Mouse (Mus musculus) midbrain, embryonic 16.5 days (tissue): ENCODE measurements around the gene Tanc2. TPM values are rescaled to one million over a fixed set of nuclear protein-coding genes. Genes with fewer than 3 reads are reported as not detected.
A peak's percentile ranks its signal among the peaks of the same experiment; 100 is the strongest.

Source experiments
- ATAC-seq: fragments of 200-750 bp; cut with Nextera tagmentation; 2 replicates; pipeline ENCODE4 v1.8.0; 2017; ENCODE audit warnings: moderate TSS enrichment
- H3K27ac ChIP-seq: fragments of 300-500 bp; sonication (generic); 2 replicates; pipeline ENCODE4 v1.5.1; 2014; ENCODE audit warnings: mild to moderate bottlenecking, low read length, mixed read lengths
- H3K27me3 ChIP-seq: fragments of 300-500 bp; sonication (generic); 2 replicates; pipeline ENCODE4 v1.6.1; 2014; ENCODE audit warnings: low read depth, low read length, mixed read lengths; ENCODE audit not compliant: control insufficient read depth, insufficient read depth
- H3K36me3 ChIP-seq: fragments of 300-500 bp; sonication (generic); 2 replicates; pipeline ENCODE4 v1.6.1; 2014; ENCODE audit warnings: mild to moderate bottlenecking, low read length, moderate library complexity, mixed read lengths; ENCODE audit not compliant: control insufficient read depth, insufficient read depth
- H3K4me1 ChIP-seq: fragments of 300-500 bp; sonication (generic); 2 replicates; pipeline ENCODE4 v1.6.1; 2014; ENCODE audit warnings: mild to moderate bottlenecking, low read length, mixed read lengths; ENCODE audit not compliant: control insufficient read depth, insufficient read depth
- H3K4me2 ChIP-seq: fragments of 300-500 bp; sonication (generic); 2 replicates; pipeline ENCODE4 v1.6.1; 2014; ENCODE audit warnings: mild to moderate bottlenecking, low read length, mixed read lengths
- H3K4me3 ChIP-seq: fragments of 300-500 bp; sonication (generic); 2 replicates; pipeline ENCODE4 v1.5.1; 2014; ENCODE audit warnings: low read depth, mild to moderate bottlenecking, low read length, moderate library complexity, mixed read lengths
- H3K9ac ChIP-seq: fragments of 300-500 bp; sonication (generic); 2 replicates; pipeline ENCODE4 v1.6.1; 2014; ENCODE audit warnings: low read depth, low read length, mixed read lengths
- H3K9me3 ChIP-seq: fragments of 300-500 bp; sonication (generic); replicated peaks from 2 replicates; pipeline ENCODE4 v1.6.1; 2014; ENCODE audit warnings: mild to moderate bottlenecking, low read length, mixed read lengths; ENCODE audit not compliant: control insufficient read depth, poor library complexity, severe bottlenecking
- WGBS: fragments of 180-500 bp; shearing (Covaris S2); extraction: QIAGEN DNeasy Blood & Tissue Kit; methylation state at CpG from one replicate; pipeline ENCODE4 v1.1.7; 2014; 5-methylcytosine and 5-hydroxymethylcytosine counted together
- polyA plus RNA-seq: library from polyadenylated mRNA; unstranded; fragments of >200 nt; fragmentation: Nextera tagmentation; extraction: Ambion mirVana; gene quantifications from 2 replicates; pipeline ENCODE4 v1.2.1, GENCODE M21; 2015

Gene Tanc2
- polyA plus RNA-seq, 1 experiment from 2014 or later = 44.9 TPM

DNA sequence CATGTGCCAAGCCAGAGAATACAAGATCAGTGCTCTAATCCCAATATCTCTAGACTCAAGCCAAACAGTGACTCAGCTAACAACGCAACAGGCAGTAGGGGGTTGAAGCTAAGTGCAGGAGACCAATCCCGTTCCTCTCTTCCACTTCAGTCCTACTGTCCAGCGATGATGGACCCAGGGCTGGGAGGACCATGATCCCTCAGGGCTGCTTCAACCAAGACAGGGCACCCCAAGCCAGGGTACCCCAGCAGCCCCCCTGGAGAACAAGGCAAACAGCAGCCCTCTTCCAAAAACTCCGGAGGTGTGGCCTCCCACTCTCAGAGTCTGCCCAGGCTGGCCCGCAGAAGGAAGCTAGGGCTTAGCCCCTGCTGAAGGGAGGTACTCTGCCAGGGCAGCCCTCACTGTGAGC is 344.5 kb downstream of the Tanc2 start:
- no peak overlapping the region for H3K27ac ChIP-seq
- no peaks in the 10 kb centered on the region for H3K4me1 ChIP-seq
- no peak overlapping the region for H3K4me2 ChIP-seq
- no peak overlapping the region for H3K4me3 ChIP-seq
- ATAC-seq = no peak
- 78% methylated on average over 5 of the region's 5 CpGs for WGBS
- no peak overlapping the region for H3K9ac ChIP-seq
- no peaks in the 10 kb centered on the region for H3K9me3 ChIP-seq
- H3K27me3 ChIP-seq = no peaks in the 10 kb centered on the region
- peaks cover 3% of the 10 kb centered on the region; the same call in 1 of the 2 replicates for H3K36me3 ChIP-seq

DNA sequence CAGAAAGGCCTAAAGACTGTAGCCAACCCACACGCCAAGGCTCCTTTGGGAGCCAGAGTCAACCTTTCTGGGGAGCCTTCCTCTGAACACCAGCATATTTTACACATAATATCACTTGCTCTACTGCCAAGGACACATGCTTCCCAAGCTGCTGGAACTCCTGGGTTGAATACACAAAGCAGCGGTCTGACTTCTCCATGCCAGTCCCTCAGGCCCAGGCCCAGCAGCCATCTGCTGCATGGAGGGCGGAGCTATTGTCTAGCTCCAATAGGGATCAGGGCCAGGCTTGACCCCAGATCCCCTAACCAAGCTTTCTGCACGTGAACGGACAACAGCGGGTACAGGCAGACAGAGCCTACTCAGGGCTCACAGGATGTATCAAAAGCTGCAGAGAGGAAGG is 345.0 kb downstream of the Tanc2 start:
- 24% methylated on average over 6 of the region's 6 CpGs for WGBS
- ATAC-seq = no peak
- H3K4me1 ChIP-seq = no peaks in the 10 kb centered on the region
- no peak overlapping the region for H3K4me3 ChIP-seq
- H3K27me3 ChIP-seq = no peaks in the 10 kb centered on the region
- no peak overlapping the region for H3K9ac ChIP-seq
- no peak overlapping the region for H3K4me2 ChIP-seq
- H3K9me3 ChIP-seq = no peaks in the 10 kb centered on the region
- H3K36me3 ChIP-seq = peaks cover 3% of the 10 kb centered on the region; the same call in 1 of the 2 replicates
- H3K27ac ChIP-seq = no peak overlapping the region

DNA sequence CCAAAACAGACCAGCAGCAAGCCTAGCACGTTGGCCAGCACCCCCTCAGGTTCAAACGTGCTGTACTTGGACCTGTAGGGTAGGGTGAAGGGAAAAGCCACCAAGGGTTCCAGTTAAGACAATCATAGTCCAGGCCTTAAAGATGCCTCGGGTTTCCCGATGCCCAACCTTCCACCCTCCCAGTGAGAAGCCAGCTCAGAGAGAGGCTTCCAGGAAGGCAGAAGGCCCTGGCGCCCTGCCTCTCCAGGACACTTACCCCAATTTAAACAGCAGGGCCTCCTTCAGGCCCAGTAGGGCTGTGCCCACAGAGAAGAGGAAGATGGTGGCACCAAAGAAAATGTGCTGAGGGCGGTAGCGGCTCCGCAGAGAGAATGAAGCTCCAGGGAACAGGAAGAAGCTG is 345.7 kb downstream of the Tanc2 start:
- Histone ChIP-seq H3K27me3 (no peaks in the 10 kb centered on the region), H3K4me2 (no peak overlapping the region), H3K27ac (no peak overlapping the region), H3K9me3 (no peaks in the 10 kb centered on the region), H3K4me1 (no peaks in the 10 kb centered on the region), H3K4me3 (no peak overlapping the region), H3K36me3 (peaks cover 3% of the 10 kb centered on the region; the same call in 1 of the 2 replicates), H3K9ac (no peak overlapping the region)
- WGBS = 94% methylated on average over 8 of the region's 8 CpGs
- no peak for ATAC-seq

DNA sequence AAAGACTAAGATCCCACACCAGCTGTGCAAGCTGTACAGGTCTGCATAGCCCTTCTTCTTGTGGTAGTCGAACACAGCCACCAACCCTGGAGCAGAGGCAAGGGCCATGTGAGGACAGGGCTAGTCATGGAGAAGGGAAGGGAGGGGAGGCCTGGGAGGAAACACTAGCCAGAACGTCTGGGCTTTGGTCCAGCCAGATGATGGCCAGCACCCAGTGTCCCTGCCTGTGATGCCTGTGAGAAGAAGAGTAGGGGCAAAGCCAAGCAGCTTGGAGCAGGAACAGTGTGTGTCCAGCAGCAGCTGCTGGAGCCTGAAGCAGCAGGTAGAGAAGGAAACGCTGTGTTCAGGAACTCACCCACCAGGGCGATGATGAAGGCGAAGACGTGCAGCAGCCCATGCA is 346.4 kb downstream of the Tanc2 start:
- Histone ChIP-seq H3K4me3 (no peak overlapping the region), H3K27me3 (no peaks in the 10 kb centered on the region), H3K9ac (no peak overlapping the region), H3K36me3 (peaks cover 3% of the 10 kb centered on the region; the same call in 1 of the 2 replicates), H3K4me2 (no peak overlapping the region), H3K27ac (no peak overlapping the region), H3K4me1 (no peaks in the 10 kb centered on the region), H3K9me3 (no peaks in the 10 kb centered on the region)
- ATAC-seq = no peak
- WGBS = 92% methylated on average over 6 of the region's 6 CpGs

DNA sequence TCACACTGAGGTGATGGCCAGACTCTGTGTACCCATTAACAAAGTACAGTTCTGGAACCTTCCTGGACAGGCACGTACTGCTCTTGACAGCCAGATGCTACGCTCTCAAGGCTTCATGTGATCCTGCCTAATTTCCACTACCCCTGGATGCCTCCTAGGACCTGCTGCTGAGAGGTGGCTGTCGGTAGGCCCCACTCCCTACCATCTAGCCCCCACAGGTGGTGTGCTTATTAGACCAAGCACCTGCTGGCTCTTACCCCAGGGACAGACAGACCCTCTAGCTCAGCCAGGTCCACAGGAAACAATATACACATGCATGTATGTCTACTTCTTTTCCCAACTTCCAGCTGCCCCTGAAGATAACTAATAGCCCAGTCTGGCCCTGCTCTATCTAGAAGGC is 347.2 kb downstream of the Tanc2 start:
- Histone ChIP-seq H3K4me3 (no peak overlapping the region), H3K4me1 (no peaks in the 10 kb centered on the region), H3K9ac (no peak overlapping the region), H3K9me3 (no peaks in the 10 kb centered on the region), H3K36me3 (peaks cover 3% of the 10 kb centered on the region; the same call in 1 of the 2 replicates), H3K27me3 (no peaks in the 10 kb centered on the region), H3K27ac (no peak overlapping the region), H3K4me2 (no peak overlapping the region)
- 97% methylated on average over 3 of the region's 3 CpGs for WGBS
- no peak for ATAC-seq

DNA sequence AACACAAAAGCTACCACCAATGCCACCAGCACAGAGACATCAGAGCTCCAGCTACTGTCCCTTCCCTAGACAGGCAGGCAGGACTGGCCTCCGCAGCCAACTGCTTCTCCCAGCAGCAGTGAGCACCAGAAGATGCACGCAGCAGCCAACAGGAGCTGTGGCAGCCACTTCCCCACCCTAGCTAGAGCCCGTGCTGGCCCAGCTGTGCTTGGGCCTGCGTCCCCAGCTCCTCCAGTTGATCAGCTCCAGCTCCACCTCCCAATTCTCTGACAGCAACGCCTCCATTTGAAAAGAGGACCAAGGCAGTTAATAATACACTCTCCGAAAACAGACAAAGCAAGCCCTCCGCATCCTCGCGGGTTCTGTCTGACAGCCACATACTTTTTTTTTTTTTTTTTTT is 349.0 kb downstream of the Tanc2 start:
- H3K4me2 ChIP-seq = no peak overlapping the region
- 51% methylated on average over 9 of the region's 9 CpGs for WGBS
- H3K9me3 ChIP-seq = no peaks in the 10 kb centered on the region
- no peak overlapping the region for H3K27ac ChIP-seq
- no peak overlapping the region for H3K9ac ChIP-seq
- no peak for ATAC-seq
- peaks cover 10% of the 10 kb centered on the region; the same call in 1 of the 2 replicates for H3K4me1 ChIP-seq
- H3K36me3 ChIP-seq = peaks cover 3% of the 10 kb centered on the region; the same call in 1 of the 2 replicates
- H3K27me3 ChIP-seq = no peaks in the 10 kb centered on the region
- no peak overlapping the region for H3K4me3 ChIP-seq

DNA sequence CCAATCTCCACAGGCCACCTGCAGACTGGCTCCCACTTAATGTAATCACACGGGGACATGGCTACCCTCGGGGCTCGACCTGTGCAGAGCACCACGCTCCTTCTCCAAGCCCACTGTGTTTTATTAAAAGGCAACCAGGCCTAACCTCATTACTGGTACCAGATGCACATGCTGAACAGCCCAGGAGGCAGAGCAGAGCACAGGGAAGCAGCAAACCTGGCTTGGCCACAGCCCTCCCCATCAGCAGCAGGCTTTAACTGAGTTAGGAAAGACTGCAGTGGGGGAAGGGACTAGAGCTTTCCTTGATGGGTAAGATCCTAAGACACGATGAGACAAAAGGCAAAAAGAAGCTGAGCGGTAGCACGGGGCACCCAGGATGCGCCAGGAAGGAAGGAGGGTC is 352.2 kb downstream of the Tanc2 start:
- Histone ChIP-seq H3K4me2 (no peak overlapping the region), H3K9ac (no peak overlapping the region), H3K27ac (no peak overlapping the region), H3K4me3 (no peak overlapping the region), H3K36me3 (no peaks in the 10 kb centered on the region), H3K9me3 (no peaks in the 10 kb centered on the region), H3K27me3 (no peaks in the 10 kb centered on the region), H3K4me1 (peaks cover 18% of the 10 kb centered on the region)
- WGBS = 64% methylated on average over 8 of the region's 8 CpGs
- ATAC-seq = no peak

DNA sequence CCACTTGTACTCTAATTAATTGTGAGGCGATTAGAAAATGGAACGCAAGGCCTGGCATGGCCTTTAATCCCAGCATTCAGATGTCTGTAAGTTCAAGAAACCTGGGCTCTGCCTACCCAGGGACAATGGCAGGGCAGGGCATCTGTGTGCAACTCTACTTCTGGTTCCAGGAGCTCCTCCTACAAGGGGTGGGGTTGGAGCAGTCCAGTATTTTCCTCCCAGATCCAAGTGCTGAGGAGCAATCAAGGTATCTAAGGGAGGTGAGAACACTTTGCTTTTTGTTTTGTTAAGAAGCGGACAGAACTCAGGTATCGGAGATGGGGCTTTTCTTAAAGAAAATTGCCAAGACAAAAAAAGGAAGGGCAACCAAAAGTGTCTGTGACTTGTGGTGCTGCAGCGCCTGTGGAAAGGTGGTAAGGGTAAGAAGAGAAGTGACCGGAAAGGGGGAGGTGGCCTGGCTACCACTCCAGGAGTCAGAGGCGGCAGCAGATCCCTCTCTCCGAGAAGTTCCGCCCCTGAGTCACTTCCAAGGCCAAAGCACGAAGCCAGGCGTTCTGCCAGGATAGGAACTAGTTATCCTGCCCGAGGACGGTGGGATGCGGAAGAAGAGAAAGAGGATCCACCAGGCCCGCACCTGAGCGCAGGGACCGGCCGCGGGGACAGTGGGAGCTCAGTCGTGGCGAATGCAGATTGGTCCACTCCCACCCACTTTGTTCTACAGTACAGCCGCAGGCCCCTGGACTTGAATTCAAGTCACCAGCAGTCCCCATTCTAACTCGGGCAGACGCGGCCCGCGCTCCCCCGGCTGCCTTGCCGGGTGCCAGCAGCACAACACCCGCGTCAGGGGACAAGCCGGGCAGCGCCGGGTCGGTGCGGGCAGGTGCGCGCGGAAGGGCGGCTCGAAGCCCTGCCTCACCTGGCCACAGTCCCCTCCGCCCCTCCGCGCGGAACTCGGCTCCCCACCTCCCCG is 353.6 kb downstream of the Tanc2 start:
- peak; percentile 66 for ATAC-seq
- H3K9me3 ChIP-seq = no peaks in the 10 kb centered on the region

DNA sequence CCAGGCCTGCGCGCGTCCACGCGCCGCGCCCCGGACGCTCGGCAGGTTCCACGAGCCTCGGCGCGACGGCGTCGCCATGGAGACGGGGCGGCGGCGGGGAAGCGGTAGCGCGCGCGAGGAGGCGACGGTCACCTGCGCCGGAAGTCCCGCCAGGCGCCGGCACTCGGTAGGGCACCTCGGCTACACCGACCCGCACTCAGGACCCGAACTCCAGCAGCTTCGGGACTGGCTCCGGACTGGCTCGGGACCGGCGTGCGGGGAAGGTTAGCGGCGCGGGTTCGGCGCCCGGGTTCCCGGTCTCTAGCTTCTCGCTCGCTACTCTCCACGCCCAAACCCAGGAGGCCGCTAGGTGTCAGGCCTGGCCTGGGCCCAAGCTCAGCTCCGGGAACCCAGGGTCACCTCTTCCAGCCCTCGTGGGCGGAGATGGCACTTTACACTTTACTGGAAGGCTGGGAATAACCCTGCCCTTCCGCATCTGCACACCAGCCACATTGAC is 354.4 kb downstream of the Tanc2 start:
- Histone ChIP-seq H3K36me3 (no peaks in the 10 kb centered on the region), H3K9ac (peak overlapping the region; percentile 79), H3K27ac (peak overlapping the region; percentile 74), H3K27me3 (no peaks in the 10 kb centered on the region), H3K9me3 (no peaks in the 10 kb centered on the region), H3K4me2 (peak overlapping the region; percentile 66), H3K4me3 (peak overlapping the region; percentile 76), H3K4me1 (peaks cover 18% of the 10 kb centered on the region)
- peak; percentile 87 for ATAC-seq
- under 1% methylated on average over 46 of the region's 59 CpGs for WGBS

More for the DNA sequence above, 353.6 kb downstream of the Tanc2 start:
- Histone ChIP-seq H3K9ac (peak overlapping the region; percentile 79), H3K27ac (peak overlapping the region; percentile 74), H3K4me2 (peak overlapping the region; percentile 66), H3K4me3 (peak overlapping the region; percentile 76), H3K36me3 (no peaks in the 10 kb centered on the region), H3K27me3 (no peaks in the 10 kb centered on the region), H3K4me1 (peaks cover 18% of the 10 kb centered on the region)
- 7% methylated on average over 40 of the region's 47 CpGs for WGBS
